Mouse (Mus musculus): ENCODE results near the gene Smurf1. TPM values are rescaled to one million over a fixed set of nuclear protein-coding genes. Genes with fewer than 3 reads are reported as not detected.

Smurf1 gene
- 9.8 TPM for polyA plus RNA-seq (2014; fragmentation: Illumina TruSeq; extraction: RNeasy Lipid Tissue Mini Kit (QIAGEN cat#74804); ENCODE audit: insufficient read depth, low read depth, low replicate concordance)

GRCm38 (mm10) chr5:144965639-144966351 is at the start of gene Smurf1:
Gene Smurf1 (minus strand): TSS chr5:144965847.

Other genes with a start within 250 kb of the Smurf1 start
- gene Tmem130, start 204.0 kb downstream of the Smurf1 start, polyA plus RNA-seq (2014; fragmentation: Illumina TruSeq; extraction: RNeasy Lipid Tissue Mini Kit (QIAGEN cat#74804); ENCODE audit: insufficient read depth, low read depth, low replicate concordance), result not detected
- 19.4 TPM for gene Trrap, start 198.1 kb downstream of the Smurf1 start, polyA plus RNA-seq (2014; fragmentation: Illumina TruSeq; extraction: RNeasy Lipid Tissue Mini Kit (QIAGEN cat#74804); ENCODE audit: insufficient read depth, low read depth, low replicate concordance)
- not detected for gene Gm4871, start 66.9 kb upstream of the Smurf1 start, polyA plus RNA-seq (2014; fragmentation: Illumina TruSeq; extraction: RNeasy Lipid Tissue Mini Kit (QIAGEN cat#74804); ENCODE audit: insufficient read depth, low read depth, low replicate concordance)
- not detected for gene 1700018F24Rik, start 77.1 kb upstream of the Smurf1 start, polyA plus RNA-seq (2014; fragmentation: Illumina TruSeq; extraction: RNeasy Lipid Tissue Mini Kit (QIAGEN cat#74804); ENCODE audit: insufficient read depth, low read depth, low replicate concordance)
- gene Arpc1a, start 118.0 kb upstream of the Smurf1 start, polyA plus RNA-seq (2014; fragmentation: Illumina TruSeq; extraction: RNeasy Lipid Tissue Mini Kit (QIAGEN cat#74804); ENCODE audit: insufficient read depth, low read depth, low replicate concordance), result 133 TPM
- not detected for gene Kpna7, start 118.2 kb upstream of the Smurf1 start, polyA plus RNA-seq (2014; fragmentation: Illumina TruSeq; extraction: RNeasy Lipid Tissue Mini Kit (QIAGEN cat#74804); ENCODE audit: insufficient read depth, low read depth, low replicate concordance)
- 228 TPM for gene Arpc1b, start 148.4 kb upstream of the Smurf1 start, polyA plus RNA-seq (2014; fragmentation: Illumina TruSeq; extraction: RNeasy Lipid Tissue Mini Kit (QIAGEN cat#74804); ENCODE audit: insufficient read depth, low read depth, low replicate concordance)
- 53.5 TPM for gene Pdap1, start 174.4 kb upstream of the Smurf1 start, polyA plus RNA-seq (2014; fragmentation: Illumina TruSeq; extraction: RNeasy Lipid Tissue Mini Kit (QIAGEN cat#74804); ENCODE audit: insufficient read depth, low read depth, low replicate concordance)
- 134 TPM for gene Bud31, start 174.5 kb upstream of the Smurf1 start, polyA plus RNA-seq (2014; fragmentation: Illumina TruSeq; extraction: RNeasy Lipid Tissue Mini Kit (QIAGEN cat#74804); ENCODE audit: insufficient read depth, low read depth, low replicate concordance)
- gene Ptcd1, start 201.3 kb upstream of the Smurf1 start, polyA plus RNA-seq (2014; fragmentation: Illumina TruSeq; extraction: RNeasy Lipid Tissue Mini Kit (QIAGEN cat#74804); ENCODE audit: insufficient read depth, low read depth, low replicate concordance), result 6.8 TPM
- gene Cpsf4, start 201.4 kb upstream of the Smurf1 start, polyA plus RNA-seq (2014; fragmentation: Illumina TruSeq; extraction: RNeasy Lipid Tissue Mini Kit (QIAGEN cat#74804); ENCODE audit: insufficient read depth, low read depth, low replicate concordance), result 15.0 TPM
- gene Atp5j2, start 226.2 kb upstream of the Smurf1 start, polyA plus RNA-seq (2014; fragmentation: Illumina TruSeq; extraction: RNeasy Lipid Tissue Mini Kit (QIAGEN cat#74804); ENCODE audit: insufficient read depth, low read depth, low replicate concordance), result 320 TPM
- 8.3 TPM for gene Zkscan14, start 236.0 kb upstream of the Smurf1 start, polyA plus RNA-seq (2014; fragmentation: Illumina TruSeq; extraction: RNeasy Lipid Tissue Mini Kit (QIAGEN cat#74804); ENCODE audit: insufficient read depth, low read depth, low replicate concordance)
- 3.9 TPM for gene Zkscan5, start 238.7 kb upstream of the Smurf1 start, polyA plus RNA-seq (2014; fragmentation: Illumina TruSeq; extraction: RNeasy Lipid Tissue Mini Kit (QIAGEN cat#74804); ENCODE audit: insufficient read depth, low read depth, low replicate concordance)

Data from lung, adult 10 weeks (tissue).